ENCODE assay signal across 26 mouse cellular contexts in genomic region chr19:32252987-32253386, GRCm38 (mm10).
DNase-seq lines count a peak whose midpoint lies in the region; ATAC-seq and TF ChIP-seq lines count a peak whose summit lies in the region.
"Had no signal": no experiment of that assay in that cellular context is flagged by ENCODE, and none has a peak within 500 bp of the region (broad histone marks: within the 10 kb centered on the region; RNA-seq: fewer than 3 reads in every experiment).

No protein-coding gene starts in this region.

- peak; percentile 93 for DNase-seq in heart, adult 11 months
- no peak for DNase-seq in heart, adult 9 months (ENCODE audit: low spot score in 2 of 2)
- DNase-seq in liver: peak; percentile 33
- DNase-seq in liver, embryonic 11.5 days (ENCODE audit: low spot score): no peak
- DNase-seq in induced T-regulatory cell, adult 2 months (ENCODE audit: low read depth): peak; percentile 53
- no peak for DNase-seq in liver, postnatal 0 days
- no peak for DNase-seq in natural killer cell, adult 2 months (ENCODE audit: low spot score in 2 of 2)
- DNase-seq in kidney, adult 2 months: no peak
- DNase-seq: adrenal gland, postnatal 36 days; cerebellum, adult 9-11 months; gastrocnemius, postnatal 25 days; heart, postnatal 14 days; kidney, adult 18-20 months; kidney, postnatal 10 days; lung, embryonic 14.5 days; lung, postnatal 4 days had no signal

- no peak overlapping the region for H3K4me2 ChIP-seq in liver, embryonic 11.5 days
- H3K4me2 ChIP-seq in liver, postnatal 0 days (ENCODE audit: low read depth, low read length): no peak overlapping the region
- H3K4me2 ChIP-seq: embryonic facial prominence, embryonic 15.5 days; forebrain, embryonic 15.5 days; hindbrain, embryonic 12.5 days; limb, embryonic 13.5 days; lung, embryonic 14.5 days had no signal

- peaks cover 47% of the 10 kb centered on the region for H3K4me1 ChIP-seq in liver, embryonic 11.5 days (replicated peaks; ENCODE audit: control insufficient read depth, insufficient read depth, low read length)
- peaks cover 63% of the 10 kb centered on the region for H3K4me1 ChIP-seq in liver, postnatal 0 days (ENCODE audit: insufficient read depth)
- H3K4me1 ChIP-seq in kidney, adult 2 months (ENCODE audit: control insufficient read depth, insufficient read depth, low read length): peaks cover 11% of the 10 kb centered on the region
- H3K4me1 ChIP-seq: forebrain, embryonic 15.5 days had no signal

- no peak overlapping the region for H3K9ac ChIP-seq in liver, embryonic 11.5 days (ENCODE audit: low read depth, low read length)
- no peak overlapping the region for H3K9ac ChIP-seq in liver, postnatal 0 days (replicated peaks)
- H3K9ac ChIP-seq: embryonic facial prominence, embryonic 15.5 days; forebrain, embryonic 15.5 days; hindbrain, embryonic 12.5 days; limb, embryonic 13.5 days; lung, embryonic 14.5 days had no signal

- H3K27me3 ChIP-seq in liver, embryonic 11.5 days (replicated peaks; ENCODE audit: control insufficient read depth, insufficient read depth, low read length): no peaks in the 10 kb centered on the region
- H3K27me3 ChIP-seq in liver, postnatal 0 days (ENCODE audit: insufficient read depth, low read length): no peaks in the 10 kb centered on the region
- H3K27me3 ChIP-seq in kidney, adult 2 months (replicated peaks; ENCODE audit: control insufficient read depth, insufficient read depth, low read length): no peaks in the 10 kb centered on the region
- H3K27me3 ChIP-seq: embryonic facial prominence, embryonic 15.5 days; forebrain, embryonic 15.5 days; hindbrain, embryonic 12.5 days; limb, embryonic 13.5 days; Patski had no signal

- TF ChIP-seq EP300 in liver, postnatal 0 days (IDR thresholded peaks at IDR 0.05; ENCODE audit: low read depth): no peak

- TF ChIP-seq POLR2A in kidney, adult 2 months (IDR thresholded peaks at IDR 0.05; ENCODE audit: low read depth, low read length): no peak

- WGBS in liver, embryonic 11.5 days: 63% methylated on average over 7 of the region's 7 CpGs
- WGBS in liver, postnatal 0 days (ENCODE audit: insufficient replicate concordance): 74% methylated on average over 7 of the region's 7 CpGs
- WGBS in kidney, adult 2 months: 83% methylated on average over 7 of the region's 7 CpGs

- TF ChIP-seq CTCF in liver, postnatal 0 days (IDR thresholded peaks at IDR 0.05; ENCODE audit: low read depth): no peak
- TF ChIP-seq CTCF in kidney, adult 2 months (conservative IDR thresholded peaks at IDR 0.05; ENCODE audit: insufficient read depth, insufficient read length, low read depth, low read length): no peak

- no peak for ATAC-seq in liver, embryonic 11.5 days (replicated peaks; ENCODE audit: low FRiP score)
- ATAC-seq in liver, postnatal 0 days: 0 out of 2 replicates have a peak, but pooled peaks have one; percentile 18
- ATAC-seq: CD4-positive, CD25-positive, alpha-beta regulatory T cell, adult 4 months; forebrain, embryonic 15.5 days; inflammation-experienced regulatory T-cells, adult 6 months; midbrain, embryonic 16.5 days; Patski had no signal

- H3K4me3 ChIP-seq in liver, embryonic 11.5 days (ENCODE audit: low read depth, low read length): no peak overlapping the region
- H3K4me3 ChIP-seq in liver, postnatal 0 days (ENCODE audit: low read depth, low read length): no peak overlapping the region
- no peak overlapping the region for H3K4me3 ChIP-seq in kidney, adult 2 months (ENCODE audit: insufficient read depth, low read depth, low read length)
- H3K4me3 ChIP-seq: embryonic facial prominence, embryonic 15.5 days; forebrain, embryonic 15.5 days; hindbrain, embryonic 12.5 days; limb, embryonic 13.5 days; midbrain, embryonic 10.5 days; myocyte had no signal

- no peaks in the 10 kb centered on the region for H3K9me3 ChIP-seq in liver, embryonic 11.5 days (ENCODE audit: control insufficient read depth, low read length)
- H3K9me3 ChIP-seq in liver, postnatal 0 days (ENCODE audit: low read length): no peaks in the 10 kb centered on the region
- H3K9me3 ChIP-seq: embryonic facial prominence, embryonic 15.5 days; forebrain, embryonic 15.5 days; hindbrain, embryonic 12.5 days; limb, embryonic 13.5 days; midbrain, embryonic 10.5 days had no signal

- no peak overlapping the region for H3K27ac ChIP-seq in liver, embryonic 11.5 days (ENCODE audit: low read depth, low read length)
- H3K27ac ChIP-seq in liver, postnatal 0 days (ENCODE audit: low read depth): peak overlapping the region; percentile 72
- no peak overlapping the region for H3K27ac ChIP-seq in kidney, adult 2 months (ENCODE audit: insufficient read depth, low read depth, low read length)
- H3K27ac ChIP-seq: embryonic facial prominence, embryonic 15.5 days; forebrain, embryonic 15.5 days; hindbrain, embryonic 12.5 days; limb, embryonic 13.5 days; midbrain, embryonic 10.5 days had no signal

- H3K36me3 ChIP-seq in liver, embryonic 11.5 days (ENCODE audit: control insufficient read depth, insufficient read depth, low read length): no peaks in the 10 kb centered on the region
- no peaks in the 10 kb centered on the region for H3K36me3 ChIP-seq in liver, postnatal 0 days (replicated peaks; ENCODE audit: insufficient read depth, low read length)
- no peaks in the 10 kb centered on the region for H3K36me3 ChIP-seq in kidney, adult 2 months (ENCODE audit: control insufficient read depth, insufficient read depth, low read length)
- H3K36me3 ChIP-seq: embryonic facial prominence, embryonic 15.5 days; forebrain, embryonic 15.5 days; hindbrain, embryonic 12.5 days; limb, embryonic 13.5 days; midbrain, embryonic 10.5 days had no signal

Comparison
In these comparisons a context has a peak if more than half of its experiments do, and no peak if none do; other contexts are left out.
1. DNase-seq: peak in heart, adult 11 months (single experiment), liver (single experiment) and induced T-regulatory cell, adult 2 months (single experiment); none in heart, adult 9 months (0 of 2), liver, embryonic 11.5 days (single experiment), liver, postnatal 0 days (single experiment), natural killer cell, adult 2 months (0 of 2) and kidney, adult 2 months (single experiment).